Mouse (Mus musculus): ENCODE measurements around the gene Sema3f. TPM values are rescaled to one million over a fixed set of nuclear protein-coding genes. Genes with fewer than 3 reads are reported as not detected.

The Sema3f gene
- total and polyA plus RNA-seq, 2 experiments from 2014 or later: 7.8 to 56.6 TPM

DNA sequence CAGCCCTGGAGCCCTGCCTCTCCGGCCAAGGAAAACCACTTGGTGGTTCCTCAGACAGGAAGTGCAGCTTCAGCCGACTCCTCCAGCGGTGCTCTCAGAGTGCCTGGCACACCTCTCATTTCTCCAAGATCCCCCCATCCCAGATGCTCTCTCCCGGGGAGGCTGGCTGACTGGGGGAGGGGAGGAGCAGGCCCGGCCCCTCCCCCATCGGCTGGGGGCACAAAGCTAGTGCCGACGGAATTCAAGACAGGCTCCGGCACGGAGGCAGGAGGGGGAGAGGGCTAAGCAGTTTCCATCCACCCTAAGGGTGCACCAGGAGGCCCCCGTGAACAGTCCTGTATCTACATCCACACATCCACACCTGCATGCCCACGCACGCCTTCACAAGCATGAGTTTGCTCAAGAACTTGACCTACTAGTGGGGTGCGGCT is 3.5 kb downstream of the Sema3f start:
- 7% methylated on average over 14 of the region's 14 CpGs for WGBS
- ATAC-seq (no peak), DNase-seq (peak; percentile 56)
- H3K9me3 ChIP-seq (ENCODE audit: low read length): no peaks in the 10 kb centered on the region
- H3K4me1 ChIP-seq (ENCODE audit: insufficient read depth): peaks cover 12% of the 10 kb centered on the region; the same call in 1 of the 2 replicates
- TF ChIP-seq CTCF (IDR thresholded peaks at IDR 0.05; ENCODE audit: low read depth): no peak
- no peak overlapping the region for H3K27ac ChIP-seq (ENCODE audit: low read depth, low read length)
- peaks cover 21% of the 10 kb centered on the region; the same call in 1 of the 2 replicates for H3K36me3 ChIP-seq (ENCODE audit: insufficient read depth)
- peak overlapping the region; percentile 75 for H3K4me3 ChIP-seq (ENCODE audit: low read depth, low read length)
- H3K4me2 ChIP-seq (ENCODE audit: low read depth): peak overlapping the region; percentile 91
- H3K9ac ChIP-seq: peak overlapping the region; percentile 73
- no peaks in the 10 kb centered on the region for H3K27me3 ChIP-seq (ENCODE audit: insufficient read depth, low read length)

DNA sequence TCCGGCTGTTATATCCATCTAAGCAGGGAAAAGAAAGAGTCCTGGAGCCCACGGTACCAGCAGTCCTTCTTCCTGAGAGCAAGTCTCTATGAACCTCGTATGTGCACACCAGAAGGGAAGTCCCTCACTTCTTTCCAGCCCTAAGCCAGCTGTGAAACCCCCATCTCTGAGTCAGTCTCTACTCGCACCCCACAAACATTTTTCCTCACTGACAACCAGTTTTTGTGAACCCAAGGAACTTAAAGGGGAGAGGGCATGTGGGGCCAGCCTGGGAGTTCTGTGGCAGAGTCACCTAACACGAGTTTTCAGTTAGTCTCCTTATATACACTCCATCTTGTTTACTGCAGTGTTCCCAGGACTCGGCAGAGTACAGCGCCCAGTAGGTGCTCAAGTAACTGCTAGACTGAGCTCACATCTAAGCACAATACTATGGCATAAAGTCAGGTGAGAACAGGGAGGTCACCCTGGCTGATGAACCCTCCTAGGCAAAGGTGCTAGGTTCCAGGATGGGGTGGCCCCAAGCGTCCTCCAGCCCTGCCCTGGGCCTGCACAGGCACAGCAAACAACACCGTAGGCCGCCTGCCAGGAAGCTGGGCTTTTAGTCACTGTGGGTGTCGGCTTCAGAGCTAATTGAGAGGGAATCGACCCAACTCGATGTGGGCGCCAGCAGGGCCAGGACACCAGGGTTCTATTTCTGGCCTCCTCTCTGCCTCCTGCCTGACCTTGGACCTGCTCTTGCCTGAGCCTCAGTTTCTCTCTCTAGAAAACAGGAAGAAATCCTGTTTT is 6.7 kb downstream of the Sema3f start:
- H3K9ac ChIP-seq: no peak overlapping the region
- no peak overlapping the region for H3K4me3 ChIP-seq (ENCODE audit: low read depth, low read length)
- no peak overlapping the region for H3K4me2 ChIP-seq (ENCODE audit: low read depth)
- DNase-seq: no peak
- no peaks in the 10 kb centered on the region for H3K9me3 ChIP-seq (ENCODE audit: low read length)
- peaks cover 21% of the 10 kb centered on the region; the same call in 1 of the 2 replicates for H3K36me3 ChIP-seq (ENCODE audit: insufficient read depth)
- peaks cover 38% of the 10 kb centered on the region for H3K4me1 ChIP-seq (ENCODE audit: insufficient read depth)
- TF ChIP-seq CTCF (IDR thresholded peaks at IDR 0.05; ENCODE audit: low read depth): no peak
- no peak overlapping the region for H3K27ac ChIP-seq (ENCODE audit: low read depth, low read length)
- no peak for ATAC-seq
- H3K27me3 ChIP-seq (ENCODE audit: insufficient read depth, low read length): no peaks in the 10 kb centered on the region
- WGBS: 57% methylated on average over 14 of the region's 14 CpGs

- Histone ChIP-seq H3K9me3 (ENCODE audit: low read length) (no peaks in the 10 kb centered on the region), H3K4me2 (ENCODE audit: low read depth) (no peak overlapping the region), H3K4me3 (ENCODE audit: low read depth, low read length) (no peak overlapping the region), H3K36me3 (ENCODE audit: insufficient read depth) (peaks cover 21% of the 10 kb centered on the region; the same call in 1 of the 2 replicates), H3K9ac (no peak overlapping the region), H3K27ac (ENCODE audit: low read depth, low read length) (no peak overlapping the region), H3K27me3 (ENCODE audit: insufficient read depth, low read length) (no peaks in the 10 kb centered on the region), H3K4me1 (ENCODE audit: insufficient read depth) (peaks cover 44% of the 10 kb centered on the region)
- ATAC-seq (no peak), DNase-seq (no peak)
- no peak for TF ChIP-seq CTCF (IDR thresholded peaks at IDR 0.05; ENCODE audit: low read depth)
- WGBS: 50% methylated on average over 3 of the region's 3 CpGs
These were observed 7.6 kb downstream of the Sema3f start for GRCm38 (mm10) chr9:107702606-107703185.

- Histone ChIP-seq H3K9me3 (ENCODE audit: low read length) (no peaks in the 10 kb centered on the region), H3K4me1 (ENCODE audit: insufficient read depth) (peaks cover 34% of the 10 kb centered on the region), H3K4me2 (ENCODE audit: low read depth) (no peak overlapping the region), H3K4me3 (ENCODE audit: low read depth, low read length) (no peak overlapping the region), H3K27me3 (ENCODE audit: insufficient read depth, low read length) (no peaks in the 10 kb centered on the region), H3K9ac (0 out of 2 replicates have a peak overlapping the region, but pooled peaks have one; percentile 14), H3K36me3 (ENCODE audit: insufficient read depth) (peaks cover 21% of the 10 kb centered on the region; the same call in 1 of the 2 replicates), H3K27ac (ENCODE audit: low read depth, low read length) (peak overlapping the region; percentile 69; the same call in 1 of the 2 replicates)
- DNase-seq (peak; percentile 88), ATAC-seq (peak; percentile 50; the same call in 1 of the 2 replicates)
- 26% methylated on average over 12 of the region's 12 CpGs for WGBS
- TF ChIP-seq CTCF (IDR thresholded peaks at IDR 0.05; ENCODE audit: low read depth): no peak
These were observed 8.7 kb downstream of the Sema3f start for GRCm38 (mm10) chr9:107701594-107701993.

DNA sequence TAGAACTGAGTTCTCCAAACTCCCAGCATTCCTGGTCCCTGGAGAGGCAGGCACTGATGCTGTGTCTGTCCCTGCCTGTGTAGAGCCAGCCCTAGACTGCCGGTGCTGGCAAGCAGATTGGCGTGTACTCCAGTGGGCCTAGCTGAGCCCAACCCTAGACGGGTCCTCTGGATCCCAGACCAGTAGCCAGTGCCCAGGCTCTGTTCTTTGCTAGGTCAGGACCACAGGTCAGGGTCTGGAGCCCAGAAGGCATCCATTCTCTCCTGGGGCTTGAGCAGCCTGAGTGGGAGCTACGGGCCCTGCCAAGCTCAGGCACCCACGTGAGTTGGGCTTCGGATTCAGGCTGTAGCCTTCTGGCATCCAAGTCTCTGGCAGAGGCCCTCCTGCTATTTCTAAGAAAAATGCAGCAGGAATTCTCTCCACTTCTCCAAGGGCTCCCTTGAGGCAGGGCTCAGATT is 10.1 kb downstream of the Sema3f start:
- no peak for TF ChIP-seq CTCF (IDR thresholded peaks at IDR 0.05; ENCODE audit: low read depth)
- ATAC-seq (peak; percentile 80), DNase-seq (peak; percentile 79)
- H3K36me3 ChIP-seq (ENCODE audit: insufficient read depth): peaks cover 17% of the 10 kb centered on the region; the same call in 1 of the 2 replicates
- H3K4me1 ChIP-seq (ENCODE audit: insufficient read depth): peaks cover 32% of the 10 kb centered on the region
- no peak overlapping the region for H3K4me3 ChIP-seq (ENCODE audit: low read depth, low read length)
- peak overlapping the region; percentile 69 for H3K27ac ChIP-seq (ENCODE audit: low read depth, low read length)
- no peaks in the 10 kb centered on the region for H3K9me3 ChIP-seq (ENCODE audit: low read length)
- H3K9ac ChIP-seq: no peak overlapping the region
- no peak overlapping the region for H3K4me2 ChIP-seq (ENCODE audit: low read depth)
- no peaks in the 10 kb centered on the region for H3K27me3 ChIP-seq (ENCODE audit: insufficient read depth, low read length)
- 23% methylated on average over 6 of the region's 6 CpGs for WGBS

GRCm38 (mm10) chr9:107699376-107699980 is 10.8 kb downstream of the Sema3f start:
- peaks cover 32% of the 10 kb centered on the region for H3K4me1 ChIP-seq (ENCODE audit: insufficient read depth)

More at GRCm38 (mm10) chr9:107699376-107699980, 10.8 kb downstream of the Sema3f start:
- ATAC-seq: no peak
- Histone ChIP-seq H3K4me3 (ENCODE audit: low read depth, low read length) (no peak overlapping the region), H3K9ac (peak overlapping the region; percentile 14; the same call in 1 of the 2 replicates), H3K4me2 (ENCODE audit: low read depth) (no peak overlapping the region), H3K9me3 (ENCODE audit: low read length) (no peaks in the 10 kb centered on the region), H3K27ac (ENCODE audit: low read depth, low read length) (peak overlapping the region; percentile 69), H3K36me3 (ENCODE audit: insufficient read depth) (peaks cover 13% of the 10 kb centered on the region; the same call in 1 of the 2 replicates), H3K27me3 (ENCODE audit: insufficient read depth, low read length) (no peaks in the 10 kb centered on the region)
- no peak for DNase-seq
- no peak for TF ChIP-seq CTCF (IDR thresholded peaks at IDR 0.05; ENCODE audit: low read depth)
- WGBS: 23% methylated on average over 9 of the region's 9 CpGs
